Mouse (Mus musculus): ENCODE measurements around the gene Hist1h1c.
"Not testable (repeated sequence)": the region's sequence is repeated elsewhere in the genome, so short reads cannot be mapped to it uniquely, and the experiment has no call there.

Gene Hist1h1c

GRCm38 (mm10) chr13:23738677-23739068, at the start of gene Hist1h1c:
Hist1h1c (plus strand) TSS chr13:23738808.
- no peak for DNase-seq (ENCODE audit: extremely low spot score, low read depth, low spot score)

GRCm38 (mm10) chr13:23688956-23689355, 49.7 kb upstream of the Hist1h1c start:
- DNase-seq (ENCODE audit: extremely low spot score, low read depth, low spot score): no peak

DNA sequence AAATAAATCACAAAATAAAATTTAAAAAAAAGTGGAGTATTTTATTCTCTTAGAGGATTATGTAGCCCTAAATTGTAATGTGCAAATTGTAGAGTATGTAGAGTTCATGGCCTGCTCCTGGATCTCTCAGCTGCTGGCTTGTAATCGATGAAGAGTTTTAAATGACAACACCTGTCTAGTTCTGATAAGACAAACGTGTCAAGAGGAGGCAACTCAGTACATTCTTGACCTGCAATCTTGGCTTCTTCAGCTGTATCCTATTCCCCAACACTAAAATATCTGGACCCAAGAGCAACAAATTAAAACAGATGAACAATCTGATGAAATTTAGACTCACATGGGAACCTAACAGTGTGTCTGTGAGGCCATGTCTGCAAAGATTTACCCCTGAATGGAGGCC, 49.1 kb upstream of the Hist1h1c start:
- DNase-seq (ENCODE audit: extremely low spot score, low read depth, low spot score): no peak

GRCm38 (mm10) chr13:23693856-23694440, 44.7 kb upstream of the Hist1h1c start:
- DNase-seq (ENCODE audit: extremely low spot score, low read depth, low spot score): no peak

DNA sequence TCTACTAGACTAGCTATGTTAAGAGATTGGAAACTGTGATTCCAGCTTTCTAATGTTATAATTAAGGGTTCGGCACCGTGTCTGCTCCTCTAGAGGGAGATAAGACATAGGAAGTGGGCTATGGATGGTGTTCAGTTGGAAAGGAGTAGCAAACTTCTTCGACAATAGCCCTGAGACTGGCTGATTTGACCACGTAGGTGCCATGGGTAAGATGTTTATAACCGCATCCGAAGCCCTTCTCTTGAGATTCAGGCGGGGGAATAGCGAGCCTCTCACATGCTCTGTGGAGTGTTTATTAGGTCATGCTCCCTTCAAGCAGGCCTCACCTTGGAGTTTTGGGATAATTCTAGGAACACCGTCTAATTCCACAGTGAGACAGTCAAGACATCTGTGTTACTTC, 43.7 kb upstream of the Hist1h1c start:
- no peak for DNase-seq (ENCODE audit: extremely low spot score, low read depth, low spot score)

GRCm38 (mm10) chr13:23695514-23695913, 43.1 kb upstream of the Hist1h1c start, which contains the start of gene Hist1h1t:
Hist1h1t (plus strand) TSS chr13:23695814.
- DNase-seq (ENCODE audit: extremely low spot score, low read depth, low spot score): no peak

DNA sequence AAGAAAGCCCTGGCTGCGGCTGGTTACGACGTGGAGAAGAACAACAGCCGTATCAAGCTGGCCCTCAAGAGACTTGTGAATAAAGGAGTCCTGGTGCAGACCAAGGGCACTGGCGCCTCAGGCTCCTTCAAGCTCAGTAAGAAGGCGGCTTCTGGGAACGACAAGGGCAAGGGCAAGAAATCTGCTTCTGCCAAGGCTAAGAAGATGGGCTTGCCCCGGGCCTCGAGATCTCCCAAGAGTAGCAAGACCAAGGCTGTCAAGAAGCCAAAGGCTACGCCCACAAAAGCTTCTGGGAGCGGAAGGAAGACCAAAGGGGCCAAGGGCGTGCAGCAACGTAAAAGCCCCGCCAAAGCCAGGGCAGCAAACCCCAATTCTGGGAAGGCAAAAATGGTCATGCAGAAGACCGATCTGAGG, 42.5 kb upstream of the Hist1h1c start:
- DNase-seq (ENCODE audit: extremely low spot score, low read depth, low spot score): no peak

DNA sequence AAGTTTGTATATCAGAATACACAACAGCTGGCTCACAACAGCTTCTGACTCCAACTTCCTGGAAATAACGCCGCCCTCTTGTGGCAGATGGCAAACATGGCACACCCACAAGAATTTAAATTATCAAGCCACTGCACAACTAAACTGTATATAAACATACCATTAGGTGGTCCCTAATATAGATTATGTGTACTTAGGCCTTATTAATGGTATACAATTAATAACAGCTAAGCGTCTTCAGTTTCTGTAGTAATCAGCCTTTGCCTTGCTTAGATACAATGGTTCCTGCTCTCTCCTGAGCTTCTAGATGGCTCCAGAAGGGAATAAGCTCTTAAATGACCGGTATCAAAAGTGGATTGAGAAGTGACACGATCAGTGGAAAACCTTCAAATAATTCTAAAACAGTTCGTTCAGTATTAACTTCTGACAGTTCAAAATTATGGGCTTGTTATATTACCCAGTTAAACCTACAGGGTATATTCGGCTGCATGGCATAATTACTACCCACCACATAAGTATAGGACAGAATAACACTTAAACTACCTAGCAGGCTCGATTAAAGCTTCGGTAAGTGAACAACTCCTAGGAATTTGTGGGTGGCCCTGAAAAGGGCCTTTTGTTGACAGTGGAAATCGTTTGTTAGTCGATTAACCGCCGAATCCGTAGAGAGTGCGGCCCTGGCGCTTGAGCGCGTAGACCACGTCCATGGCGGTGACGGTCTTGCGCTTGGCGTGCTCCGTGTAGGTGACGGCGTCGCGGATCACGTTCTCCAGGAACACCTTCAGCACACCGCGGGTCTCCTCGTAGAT, 40.9 kb upstream of the Hist1h1c start:
- peak; percentile 82 for DNase-seq (ENCODE audit: extremely low spot score, low read depth, low spot score)

DNA sequence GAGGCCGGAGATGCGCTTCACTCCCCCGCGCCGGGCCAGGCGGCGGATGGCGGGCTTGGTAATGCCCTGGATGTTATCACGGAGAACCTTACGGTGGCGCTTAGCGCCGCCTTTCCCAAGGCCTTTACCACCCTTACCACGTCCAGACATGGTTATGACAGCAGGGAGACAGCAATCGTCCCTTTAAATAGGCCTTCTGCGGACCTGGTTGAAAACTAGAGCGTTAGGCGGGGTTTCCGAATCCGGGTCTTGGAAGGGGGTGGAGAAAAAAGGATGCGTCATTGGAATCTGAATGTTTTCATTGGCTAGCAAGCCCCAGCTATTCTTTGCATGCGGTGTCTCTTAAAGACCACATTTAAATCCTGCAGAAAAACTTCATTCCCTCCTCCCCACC, 40.3 kb upstream of the Hist1h1c start, which contains the start of gene Hist1h4c:
Hist1h4c (minus strand) TSS at position 155 of the 394 bp plus-strand sequence.
- DNase-seq (ENCODE audit: extremely low spot score, low read depth, low spot score): peak; percentile 99

DNA sequence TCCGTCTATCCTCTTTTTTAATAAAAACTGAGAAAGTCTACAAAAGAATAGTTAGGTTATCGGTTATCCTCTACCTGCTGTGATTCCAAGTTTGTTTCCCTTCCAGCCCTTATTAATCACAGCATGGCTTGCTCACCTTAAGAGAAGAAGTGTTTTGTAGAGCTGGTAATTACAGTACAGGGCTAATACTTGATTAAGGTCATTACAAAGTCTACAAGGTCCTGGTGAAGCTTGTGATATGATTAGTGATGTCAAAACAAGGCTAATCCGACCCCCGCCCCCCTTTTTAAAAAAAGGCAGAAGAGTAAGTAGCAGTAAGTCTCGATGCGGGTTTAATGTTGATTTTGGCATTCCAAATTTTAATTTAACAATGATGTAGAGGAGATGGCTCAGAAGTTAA, 39.6 kb upstream of the Hist1h1c start:
- no peak for DNase-seq (ENCODE audit: extremely low spot score, low read depth, low spot score)

DNA sequence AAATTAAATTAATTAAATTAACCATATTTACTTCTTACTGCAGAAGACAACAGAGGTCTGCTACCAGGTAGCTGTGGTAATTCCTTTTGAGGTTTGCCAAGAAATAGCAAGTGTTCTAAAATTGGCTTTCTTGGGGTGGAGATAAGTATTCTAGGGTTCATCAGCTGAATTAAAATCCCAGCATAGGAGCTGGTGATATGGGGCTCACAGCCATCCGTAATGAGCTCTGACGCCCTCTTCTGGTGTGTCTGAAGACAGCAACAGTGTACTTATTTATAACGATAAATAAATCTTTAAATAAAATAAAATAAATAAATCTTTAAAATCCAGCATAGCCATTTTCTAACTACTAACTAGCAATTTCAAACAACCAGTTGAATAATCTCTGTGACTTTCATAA, 38.8 kb upstream of the Hist1h1c start:
- DNase-seq (ENCODE audit: extremely low spot score, low read depth, low spot score): no peak

GRCm38 (mm10) chr13:23700786-23701520, 37.7 kb upstream of the Hist1h1c start:
- DNase-seq (ENCODE audit: extremely low spot score, low read depth, low spot score): peak; percentile 83

GRCm38 (mm10) chr13:23702220-23702619, 36.4 kb upstream of the Hist1h1c start:
- DNase-seq (ENCODE audit: extremely low spot score, low read depth, low spot score): no peak

- not testable (repeated sequence) for DNase-seq (ENCODE audit: extremely low spot score, low read depth, low spot score)
These were observed 35.8 kb upstream of the Hist1h1c start for GRCm38 (mm10) chr13:23702801-23703200.

GRCm38 (mm10) chr13:23705751-23706356, 32.8 kb upstream of the Hist1h1c start:
- DNase-seq (ENCODE audit: extremely low spot score, low read depth, low spot score): no peak

DNA sequence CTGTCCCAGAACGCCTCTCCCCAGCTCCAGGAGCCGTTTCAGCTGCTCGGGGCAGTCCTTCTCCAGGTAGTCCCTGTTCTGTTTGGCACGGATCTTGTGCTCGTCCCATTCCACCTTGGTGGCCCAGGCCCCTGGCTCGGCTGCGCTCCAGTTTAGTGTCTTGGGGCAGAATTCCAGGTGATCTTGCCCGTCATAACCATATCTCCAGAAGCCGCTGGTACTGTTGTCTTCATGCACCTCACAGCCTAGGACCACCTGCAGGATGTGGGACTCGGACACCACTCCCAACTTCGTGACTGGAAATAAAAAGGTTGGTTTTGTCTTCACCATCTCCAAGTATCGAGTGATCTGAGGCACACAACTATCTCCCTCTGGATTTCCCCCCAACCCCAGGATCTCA, 31.8 kb upstream of the Hist1h1c start:
- no peak for DNase-seq (ENCODE audit: extremely low spot score, low read depth, low spot score)

DNA sequence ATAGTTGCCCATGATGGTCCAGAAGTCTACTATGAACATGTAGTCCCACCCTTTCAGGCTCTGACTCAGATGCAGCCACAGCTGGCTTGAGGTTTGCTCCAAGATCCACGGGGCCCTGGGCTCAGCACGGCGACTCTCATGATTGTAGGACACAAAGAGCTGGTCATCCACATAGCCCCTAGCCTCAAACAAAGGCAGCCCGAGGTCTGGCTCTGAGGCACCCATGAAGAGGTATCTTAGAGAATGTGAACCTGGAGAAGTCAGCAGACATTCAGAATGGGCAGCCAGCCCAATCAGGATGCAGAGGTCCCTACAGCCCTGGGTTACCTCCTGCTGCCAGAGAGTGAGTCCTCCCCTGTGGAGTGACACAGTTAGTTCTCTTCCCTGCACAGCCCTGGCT, 30.6 kb upstream of the Hist1h1c start:
- no peak for DNase-seq (ENCODE audit: extremely low spot score, low read depth, low spot score)

DNA sequence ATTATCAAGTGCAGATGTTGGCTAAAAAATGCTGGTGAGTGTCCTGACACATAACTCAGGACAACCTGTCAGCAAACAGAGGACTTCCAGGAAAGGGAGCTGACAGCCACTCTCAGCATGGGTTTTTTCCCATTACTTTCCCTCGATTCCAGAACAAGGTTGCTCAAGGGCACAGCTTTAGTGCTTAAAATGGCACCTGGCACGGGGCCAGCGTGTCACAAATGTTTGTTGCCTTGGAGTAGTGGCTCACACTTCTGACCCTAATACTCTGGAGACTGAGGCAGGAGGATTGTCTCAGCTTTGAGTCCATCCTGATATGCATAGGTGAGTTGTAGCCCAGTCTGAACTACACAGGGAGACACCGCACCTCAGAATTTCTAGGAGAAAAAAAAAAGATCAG, 30.0 kb upstream of the Hist1h1c start:
- DNase-seq (ENCODE audit: extremely low spot score, low read depth, low spot score): no peak

DNA sequence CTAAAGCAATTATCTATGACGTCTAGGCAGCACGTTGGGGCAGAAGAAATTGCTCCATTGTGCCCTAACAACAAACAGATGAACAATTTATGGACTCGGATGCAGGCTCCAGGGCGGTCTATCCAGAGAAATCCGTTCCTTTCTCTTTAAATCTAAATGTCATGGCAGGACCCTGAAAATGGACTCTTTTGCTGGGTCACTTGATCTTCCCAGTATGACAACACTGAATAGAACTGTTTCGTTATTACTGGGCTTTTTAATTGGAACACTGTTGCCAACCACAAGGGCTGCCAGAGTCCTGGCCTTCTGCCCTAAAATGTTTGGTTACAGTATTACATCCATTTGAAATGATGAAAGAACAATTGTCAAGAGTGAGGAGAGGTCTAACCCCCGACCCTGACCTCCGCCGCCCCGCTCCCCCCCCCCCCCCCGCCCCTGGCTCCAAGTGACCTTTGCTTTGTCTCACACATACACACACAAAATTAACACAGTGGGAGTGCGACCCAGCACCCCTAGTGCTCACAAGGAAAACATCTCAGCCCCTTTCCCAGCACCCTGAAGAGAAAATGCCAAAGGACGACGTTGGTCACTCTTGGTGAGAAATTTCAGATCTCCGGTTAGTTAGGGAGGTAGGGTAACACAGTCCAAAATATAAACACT, 28.8 kb upstream of the Hist1h1c start:
- DNase-seq (ENCODE audit: extremely low spot score, low read depth, low spot score): no peak

GRCm38 (mm10) chr13:23710374-23711089, 28.1 kb upstream of the Hist1h1c start, which contains the start of gene Hfe:
Hfe (minus strand) TSS chr13:23710854.
- DNase-seq (ENCODE audit: extremely low spot score, low read depth, low spot score): no peak
